Mouse (Mus musculus) layer of hippocampus, adult 6 months (tissue): ENCODE results near the gene Magea8. TPM values are rescaled to one million over a fixed set of nuclear protein-coding genes. Genes with fewer than 3 reads are reported as not detected.

Experiments
- long read RNA-seq, 2 experiments: library from polyadenylated mRNA; unstranded; transcript quantifications; one replicate each; pipeline ENCODE4 v2.0.0; 2019 to 2020
- polyA plus RNA-seq: library from polyadenylated mRNA; unstranded; fragments of <200 nt; fragmentation: Nextera tagmentation; gene quantifications from 2 replicates; pipeline ENCODE4 v1.2.3, GENCODE M21; 2021

Magea8 gene
- polyA plus RNA-seq = not detected in 2 replicates
- long read RNA-seq, experiment 1 = 0 reads
- long read RNA-seq, experiment 2 = 0 reads

GRCm38 (mm10) chrX:154995750-154996149 lies at the start of gene Magea8:
Gene Magea8, minus strand, starts transcription at chrX:154995850.

DNA sequence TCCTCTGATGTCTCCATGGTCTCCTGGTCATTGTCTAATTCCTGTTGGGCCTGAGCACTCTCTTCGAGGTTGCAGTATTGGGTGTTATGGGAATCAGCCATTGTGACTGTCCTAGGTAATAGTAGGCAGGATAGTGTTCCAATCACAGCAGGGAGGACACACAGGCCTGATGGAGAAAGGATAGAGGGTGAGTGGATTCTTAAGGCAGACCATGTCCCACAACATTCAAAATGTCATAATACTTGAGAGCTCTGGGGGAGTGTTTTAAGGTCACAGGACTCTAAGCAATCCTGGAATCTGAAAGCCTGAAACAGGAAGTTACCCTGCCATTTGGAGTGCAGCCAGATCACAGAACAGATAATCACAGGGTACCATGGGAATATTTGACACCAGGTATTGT lies 46.2 kb downstream of the Magea8 start, which contains the start of gene Magea3:
Gene Magea3, minus strand, starts transcription at position 101 of the 400 bp plus-strand sequence.

DNA sequence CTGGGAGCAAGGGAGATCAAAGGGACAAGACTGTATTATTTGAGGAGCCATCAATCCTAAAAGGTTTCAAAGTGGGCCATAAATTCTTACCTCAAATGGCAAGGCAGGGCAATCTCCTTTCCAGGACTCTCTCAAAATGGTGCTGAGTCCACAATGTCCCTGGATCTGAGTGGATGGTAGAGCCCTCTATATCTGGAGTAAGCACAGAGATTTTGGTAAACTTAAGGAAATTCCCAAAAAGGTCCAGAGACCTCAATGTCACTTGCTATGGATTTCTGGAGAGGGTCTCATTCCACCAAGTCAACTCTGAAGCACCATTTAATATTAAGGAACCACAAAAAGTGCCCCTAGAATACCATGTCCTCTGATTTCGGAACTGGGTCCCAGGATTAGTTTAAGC lies 59.8 kb downstream of the Magea8 start, which contains the start of gene Magea6:
Gene Magea6, minus strand, starts transcription at position 101 of the 400 bp plus-strand sequence.

Other genes starting within 250 kb of the Magea8 start
- gene Cldn34b1, start 105.6 kb downstream of the Magea8 start, polyA plus RNA-seq = not detected in 2 replicates
- gene Magea6, start 59.9 kb downstream of the Magea8 start, polyA plus RNA-seq = not detected in 2 replicates
- gene Magea3, start 46.3 kb downstream of the Magea8 start, polyA plus RNA-seq = not detected in 2 replicates
- not detected in 2 replicates for gene Magea5, start 67.3 kb upstream of the Magea8 start, polyA plus RNA-seq
- not detected in 2 replicates for gene Magea1, start 93.9 kb upstream of the Magea8 start, polyA plus RNA-seq
- not detected in 2 replicates for gene Magea2, start 97.8 kb upstream of the Magea8 start, polyA plus RNA-seq
- gene Cldn34b2, start 132.6 kb upstream of the Magea8 start, polyA plus RNA-seq = not detected in 2 replicates
- 97.9 and 104 TPM in 2 replicates for gene Sat1, start 220.6 kb upstream of the Magea8 start, polyA plus RNA-seq